Mouse (Mus musculus) frontal cortex, postnatal 25 days (tissue): ENCODE data around the gene Kif21b.

ENCODE experiments used
- DNase-seq, 2 experiments: peaks; one replicate each; pipeline ENCODE4 v3.0.0; 2022; ENCODE audit warnings: low spot score in 2 of 2

The Kif21b gene

GRCm38 (mm10) chr1:136159830-136160229 is 28.6 kb downstream of the Kif21b start:
- no peak for DNase-seq

- no peak for DNase-seq
Observed at GRCm38 (mm10) chr1:136160297-136160696, 29.1 kb downstream of the Kif21b start.

- no peak for DNase-seq
Observed at GRCm38 (mm10) chr1:136160930-136161329, 29.7 kb downstream of the Kif21b start.

GRCm38 (mm10) chr1:136161333-136161921 is 30.2 kb downstream of the Kif21b start:
- DNase-seq: no peak

- DNase-seq: no peak
Observed at GRCm38 (mm10) chr1:136165436-136165835, 34.2 kb downstream of the Kif21b start.

GRCm38 (mm10) chr1:136167657-136168056 is 36.5 kb downstream of the Kif21b start:
- DNase-seq: no peak

GRCm38 (mm10) chr1:136170109-136170508 is 38.9 kb downstream of the Kif21b start:
- peak; percentile 46 to 61 for DNase-seq

- no peak for DNase-seq
Observed at GRCm38 (mm10) chr1:136172696-136173095, 41.5 kb downstream of the Kif21b start.

- no peak for DNase-seq
Observed at GRCm38 (mm10) chr1:136174101-136174606, 43.0 kb downstream of the Kif21b start.

GRCm38 (mm10) chr1:136175183-136175582 is 44.0 kb downstream of the Kif21b start:
- DNase-seq: no peak

GRCm38 (mm10) chr1:136177085-136177484 is 45.9 kb downstream of the Kif21b start:
- no peak for DNase-seq

- no peak for DNase-seq
Observed at GRCm38 (mm10) chr1:136178741-136179140, 47.6 kb downstream of the Kif21b start.

- no peak for DNase-seq
Observed at GRCm38 (mm10) chr1:136179511-136180001, 48.4 kb downstream of the Kif21b start.

- DNase-seq: no peak
Observed at GRCm38 (mm10) chr1:136190033-136190432, 58.8 kb downstream of the Kif21b start.

- no peak for DNase-seq
Observed at GRCm38 (mm10) chr1:136212803-136213202, 81.6 kb downstream of the Kif21b start, which contains the start of gene Mroh3. TSS of gene Mroh3 (minus strand) at chr1:136212828.

- no peak for DNase-seq
Observed at GRCm38 (mm10) chr1:136214304-136214703, 83.1 kb downstream of the Kif21b start.

- no peak for DNase-seq
Observed at GRCm38 (mm10) chr1:136220037-136220871, 89.1 kb downstream of the Kif21b start.

- DNase-seq: no peak
Observed at GRCm38 (mm10) chr1:136222386-136222785, 91.2 kb downstream of the Kif21b start.

- no peak for DNase-seq
Observed at GRCm38 (mm10) chr1:136223758-136224342, 92.7 kb downstream of the Kif21b start.

GRCm38 (mm10) chr1:136225846-136226245 is 94.7 kb downstream of the Kif21b start:
- no peak for DNase-seq

- DNase-seq: no peak
Observed at GRCm38 (mm10) chr1:136226626-136227025, 95.4 kb downstream of the Kif21b start.
